Mouse (Mus musculus): ENCODE measurements at regions not wholly inside any gene's neighbourhood (a gene's known extent, or its start where the extent isn't known, plus 50 kb on each side); places are given as distances from the start of the nearest gene placed in this dataset.
A peak's percentile ranks its signal among the peaks of the same experiment; 100 is the strongest.

DNA sequence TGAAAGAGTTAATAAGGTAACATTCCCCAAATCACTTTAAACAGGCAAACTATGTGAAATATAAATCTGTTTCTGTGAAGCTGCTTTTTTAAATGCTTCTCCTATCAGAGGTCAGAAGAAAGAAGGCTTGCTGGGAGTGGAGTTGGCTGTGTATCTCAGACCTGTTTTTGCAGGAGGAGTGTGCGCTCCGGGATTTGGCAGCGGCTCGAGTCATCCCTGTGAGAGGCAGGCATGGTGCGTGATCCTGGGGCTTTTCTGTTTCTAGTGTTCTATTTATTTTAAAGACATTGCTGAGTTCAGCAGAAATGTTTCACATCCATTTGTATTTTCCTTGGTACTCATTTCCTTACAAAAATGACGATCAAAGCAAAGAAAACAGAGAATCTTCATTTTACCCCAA is 91.0 kb upstream of the Gjb6 start:
- Histone ChIP-seq H3K36me3 (no peaks in the 10 kb centered on the region), H3K4me1 (0 out of 2 replicates have a peak, but pooled peaks cover under 1% of the 10 kb centered on the region), H3K9me3 (replicated peaks) (no peaks in the 10 kb centered on the region), H3K27ac (no peak overlapping the region), H3K27me3 (ENCODE audit: low read depth, poor library complexity, severe bottlenecking) (no peaks in the 10 kb centered on the region), H3K4me3 (no peak overlapping the region)
- DNase-seq (ENCODE audit: low spot score), result no peak
- 87% methylated on average over 6 of the region's 6 CpGs for WGBS

DNA sequence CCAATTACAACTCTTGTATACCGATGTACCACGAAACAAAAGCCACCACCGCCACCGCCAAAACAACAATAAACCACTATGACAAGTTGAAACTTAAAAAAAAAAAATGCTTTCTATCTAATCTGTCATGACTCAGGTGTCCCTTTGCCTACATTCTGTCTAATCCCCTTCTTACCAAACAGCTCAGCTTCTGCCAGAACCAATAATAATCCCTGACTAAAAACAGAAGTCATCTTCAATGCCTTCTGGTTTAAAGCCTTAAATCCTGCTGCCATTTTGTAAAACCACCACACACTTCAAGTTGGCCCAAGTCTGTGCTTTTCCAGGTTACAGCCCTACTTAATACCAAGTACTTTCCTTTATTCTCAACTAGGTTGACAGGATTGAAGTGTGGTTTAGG is 86.9 kb upstream of the Gjb6 start:
- H3K27me3 ChIP-seq (ENCODE audit: low read depth, poor library complexity, severe bottlenecking), result no peaks in the 10 kb centered on the region
- DNase-seq (ENCODE audit: low spot score), result no peak
- WGBS, result 97% methylated on average over 4 of the region's 4 CpGs

GRCm38 (mm10) chr14:57219643-57220042 is 86.2 kb upstream of the Gjb6 start:
- H3K36me3 ChIP-seq, result no peaks in the 10 kb centered on the region
- no peak overlapping the region for H3K4me3 ChIP-seq
- peaks cover 5% of the 10 kb centered on the region; the same call in 1 of the 2 replicates for H3K4me1 ChIP-seq
- H3K27ac ChIP-seq, result no peak overlapping the region
- peak; percentile 18 for DNase-seq (ENCODE audit: low spot score)
- WGBS, result 64% methylated on average over 1 of the region's 1 CpGs
- H3K27me3 ChIP-seq (ENCODE audit: low read depth, poor library complexity, severe bottlenecking), result no peaks in the 10 kb centered on the region
- H3K9me3 ChIP-seq (replicated peaks), result no peaks in the 10 kb centered on the region

More for the DNA sequence above, 86.9 kb upstream of the Gjb6 start:
- Histone ChIP-seq H3K4me3 (no peak overlapping the region), H3K27ac (no peak overlapping the region), H3K9me3 (replicated peaks) (no peaks in the 10 kb centered on the region), H3K4me1 (peaks cover 5% of the 10 kb centered on the region; the same call in 1 of the 2 replicates), H3K36me3 (no peaks in the 10 kb centered on the region)

GRCm38 (mm10) chr14:57219097-57219618 is 85.7 kb upstream of the Gjb6 start:
- no peaks in the 10 kb centered on the region for H3K27me3 ChIP-seq (ENCODE audit: low read depth, poor library complexity, severe bottlenecking)
- H3K4me1 ChIP-seq, result peaks cover 5% of the 10 kb centered on the region; the same call in 1 of the 2 replicates
- H3K27ac ChIP-seq, result no peak overlapping the region
- H3K9me3 ChIP-seq (replicated peaks), result no peaks in the 10 kb centered on the region
- H3K36me3 ChIP-seq, result no peaks in the 10 kb centered on the region
- peak; percentile 25 for DNase-seq (ENCODE audit: low spot score)
- H3K4me3 ChIP-seq, result no peak overlapping the region
- 71% methylated on average over 4 of the region's 4 CpGs for WGBS

DNA sequence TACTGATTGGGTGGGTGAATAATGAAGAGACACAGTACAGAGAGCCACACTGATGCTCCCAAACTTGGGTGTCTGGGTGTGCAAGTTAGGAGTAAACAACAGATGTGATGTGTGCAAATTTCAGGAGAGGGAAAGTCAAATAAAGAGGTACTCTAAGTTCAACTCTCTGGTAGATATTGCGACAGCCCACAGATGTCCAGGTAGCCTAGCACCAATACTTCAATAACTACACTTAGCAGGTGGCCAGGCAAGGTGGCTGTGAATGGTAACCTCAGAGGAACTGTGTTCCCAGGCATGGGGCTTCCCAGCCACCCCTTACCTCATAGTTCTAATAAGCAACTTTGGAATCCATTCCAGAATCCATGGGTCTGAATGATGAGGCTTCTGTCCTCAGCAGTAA is 54.4 kb upstream of the Gjb6 start:
- H3K36me3 ChIP-seq, result no peaks in the 10 kb centered on the region
- no peak overlapping the region for H3K27ac ChIP-seq
- WGBS, result 95% methylated on average over 1 of the region's 1 CpGs
- no peaks in the 10 kb centered on the region for H3K27me3 ChIP-seq (ENCODE audit: low read depth, poor library complexity, severe bottlenecking)
- no peak overlapping the region for H3K4me3 ChIP-seq
- no peaks in the 10 kb centered on the region for H3K9me3 ChIP-seq (replicated peaks)
- DNase-seq (ENCODE audit: low spot score), result peak; percentile 19
- 0 out of 2 replicates have a peak, but pooled peaks cover 4% of the 10 kb centered on the region for H3K4me1 ChIP-seq
